Mouse (Mus musculus): ENCODE measurements around the gene Cttnbp2nl.

Gene Cttnbp2nl

DNA sequence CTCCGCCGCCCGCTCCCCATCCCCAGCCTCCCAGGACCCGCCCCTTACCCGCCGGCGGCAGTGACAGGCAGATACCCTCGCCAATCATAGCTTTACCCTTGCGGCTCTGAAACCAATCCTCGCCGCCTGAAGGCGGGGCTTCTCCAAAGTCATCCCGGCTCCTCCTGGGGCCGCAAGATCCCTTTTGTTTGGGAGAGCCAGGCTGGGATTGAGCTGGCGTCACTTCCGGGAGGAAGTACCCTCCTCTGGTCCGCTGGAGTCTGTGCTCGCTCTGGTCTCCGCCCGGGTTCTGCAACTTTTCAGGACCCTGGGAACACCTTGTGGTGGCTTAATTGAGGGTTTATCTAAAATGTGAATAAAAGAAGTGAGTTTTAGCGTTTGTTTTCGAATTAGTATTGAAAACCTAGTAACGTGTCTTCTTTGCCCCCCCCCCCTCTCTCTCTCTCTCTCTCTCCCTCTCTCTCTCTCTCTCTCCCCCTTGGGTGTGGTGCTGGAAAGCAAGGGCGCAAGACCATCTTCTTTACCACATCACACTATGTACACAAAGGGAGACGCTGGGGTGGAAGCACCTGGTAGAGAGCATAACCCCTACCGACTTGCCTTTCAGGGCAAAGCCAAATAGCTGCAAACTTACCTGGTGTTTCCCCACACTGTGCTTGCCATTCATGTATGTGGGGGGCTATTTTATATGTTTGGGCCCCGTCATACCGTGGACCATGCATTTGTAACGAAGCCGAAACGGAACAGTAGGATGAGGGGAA lies at the start of gene Cttnbp2nl:
Gene Cttnbp2nl (minus strand): TSS at position 210 of the 761 bp plus-strand sequence.
- DNase-seq (ENCODE audit: low spot score): peak; percentile 98

DNA sequence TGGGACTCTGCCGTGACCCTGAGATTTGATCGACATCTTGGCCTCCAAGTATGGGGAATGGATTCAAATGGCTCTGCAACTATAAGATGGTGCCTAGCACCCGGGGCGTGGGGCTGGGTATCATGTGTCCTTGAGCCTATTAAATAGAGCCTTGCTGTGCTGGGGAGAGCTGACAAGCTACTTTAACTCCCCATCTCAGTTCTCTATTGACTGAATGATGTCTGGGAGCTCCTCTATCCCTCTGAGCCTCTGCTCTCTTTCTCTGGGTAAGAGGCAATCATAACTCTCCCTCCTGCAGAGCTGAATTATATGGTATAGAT lies 47.3 kb upstream of the Cttnbp2nl start:
- no peak for DNase-seq (ENCODE audit: low spot score)

DNA sequence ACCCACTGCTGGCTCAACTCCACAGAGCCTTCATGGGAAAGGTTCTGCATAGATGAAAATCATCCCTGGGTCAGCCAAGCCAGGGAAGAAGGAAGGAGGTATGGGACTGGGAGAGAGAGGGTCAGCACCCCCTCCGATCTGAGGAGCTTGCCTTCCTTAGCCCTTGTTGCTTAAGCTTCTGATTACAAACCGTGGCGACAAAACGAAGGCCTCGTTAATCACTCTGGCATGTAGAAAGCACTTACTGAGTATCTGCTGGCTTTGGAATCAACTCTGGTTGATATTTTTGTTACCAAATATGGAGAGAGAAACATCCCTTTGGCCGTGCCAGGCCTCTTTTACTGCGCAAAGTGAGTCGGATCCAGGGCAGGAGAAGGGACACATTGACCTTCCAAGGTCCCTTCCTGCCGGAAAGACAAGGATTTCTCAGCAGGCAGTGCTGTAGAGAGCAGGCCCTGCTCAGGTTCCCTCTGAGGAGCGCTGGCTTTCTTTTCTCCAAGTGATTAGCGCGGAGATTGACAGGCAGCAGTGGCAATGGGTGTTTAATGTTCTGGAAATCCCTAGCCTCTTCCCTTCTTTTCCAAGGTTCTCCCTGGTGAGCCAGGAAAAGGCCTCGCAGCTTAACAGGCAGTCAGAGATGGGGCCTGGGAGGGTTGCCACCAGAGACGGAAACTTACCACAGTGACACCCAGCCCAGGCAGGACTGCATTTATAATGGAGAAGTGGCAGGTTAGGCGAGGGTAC lies 46.8 kb upstream of the Cttnbp2nl start:
- DNase-seq (ENCODE audit: low spot score): no peak

DNA sequence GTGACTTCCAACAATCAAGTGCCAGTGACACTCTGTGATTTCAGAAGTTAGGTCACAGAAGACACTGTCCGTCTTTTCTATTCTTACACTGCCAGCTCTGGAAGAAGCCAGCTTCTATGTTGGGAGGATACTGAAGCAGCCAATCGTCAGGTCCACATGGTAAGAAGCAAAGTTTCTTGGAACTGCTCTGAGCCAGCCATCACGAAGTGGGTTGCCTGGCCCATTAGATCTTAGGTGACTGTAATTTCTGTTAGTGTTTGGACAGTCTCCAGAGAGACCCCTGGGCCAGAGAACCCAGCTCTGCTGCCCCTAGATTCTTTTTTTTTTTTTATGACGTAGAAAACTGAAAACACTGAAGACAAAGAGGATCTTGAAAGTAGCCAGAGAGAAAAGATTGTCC lies 44.6 kb upstream of the Cttnbp2nl start:
- DNase-seq (ENCODE audit: low spot score): no peak

DNA sequence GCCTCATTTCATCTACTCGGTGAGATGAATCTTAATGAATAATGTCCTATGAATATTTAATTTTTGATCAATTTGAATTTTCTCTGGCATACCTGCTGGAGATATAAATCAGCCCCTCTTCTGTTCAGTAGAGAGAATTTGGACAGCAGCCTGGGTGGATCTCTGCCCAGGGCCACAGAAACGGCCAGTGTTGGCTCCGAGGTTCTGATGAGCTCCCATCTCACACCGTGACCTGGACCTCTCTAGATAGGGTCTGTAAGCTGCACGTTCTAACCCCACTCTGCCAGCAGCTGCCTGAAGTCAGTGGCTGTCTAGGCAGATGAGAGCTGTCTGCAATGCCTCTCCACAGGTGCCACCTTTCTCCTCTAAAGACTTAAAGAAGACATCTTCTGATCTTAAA lies 42.1 kb upstream of the Cttnbp2nl start:
- no peak for DNase-seq (ENCODE audit: low spot score)

DNA sequence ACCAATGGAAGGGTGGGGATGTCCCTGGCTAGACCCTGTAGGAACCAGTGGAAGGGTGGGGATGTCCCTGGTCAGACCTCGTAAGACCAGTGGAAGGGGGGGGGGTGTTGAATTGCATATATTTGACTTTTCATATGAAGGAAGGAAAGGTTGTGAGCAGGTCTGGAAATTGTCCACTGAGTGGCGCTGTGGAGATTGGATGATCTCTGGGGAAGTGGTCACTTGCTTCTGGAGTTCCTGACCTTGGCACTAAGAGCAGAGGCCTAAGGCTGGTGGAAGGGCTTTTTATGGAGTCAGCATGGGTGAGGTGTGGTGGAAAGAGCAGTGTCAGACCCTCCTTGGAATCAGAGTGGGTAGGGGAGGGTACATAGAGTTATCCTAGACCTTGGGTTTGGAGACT lies 41.5 kb upstream of the Cttnbp2nl start:
- DNase-seq (ENCODE audit: low spot score): no peak

DNA sequence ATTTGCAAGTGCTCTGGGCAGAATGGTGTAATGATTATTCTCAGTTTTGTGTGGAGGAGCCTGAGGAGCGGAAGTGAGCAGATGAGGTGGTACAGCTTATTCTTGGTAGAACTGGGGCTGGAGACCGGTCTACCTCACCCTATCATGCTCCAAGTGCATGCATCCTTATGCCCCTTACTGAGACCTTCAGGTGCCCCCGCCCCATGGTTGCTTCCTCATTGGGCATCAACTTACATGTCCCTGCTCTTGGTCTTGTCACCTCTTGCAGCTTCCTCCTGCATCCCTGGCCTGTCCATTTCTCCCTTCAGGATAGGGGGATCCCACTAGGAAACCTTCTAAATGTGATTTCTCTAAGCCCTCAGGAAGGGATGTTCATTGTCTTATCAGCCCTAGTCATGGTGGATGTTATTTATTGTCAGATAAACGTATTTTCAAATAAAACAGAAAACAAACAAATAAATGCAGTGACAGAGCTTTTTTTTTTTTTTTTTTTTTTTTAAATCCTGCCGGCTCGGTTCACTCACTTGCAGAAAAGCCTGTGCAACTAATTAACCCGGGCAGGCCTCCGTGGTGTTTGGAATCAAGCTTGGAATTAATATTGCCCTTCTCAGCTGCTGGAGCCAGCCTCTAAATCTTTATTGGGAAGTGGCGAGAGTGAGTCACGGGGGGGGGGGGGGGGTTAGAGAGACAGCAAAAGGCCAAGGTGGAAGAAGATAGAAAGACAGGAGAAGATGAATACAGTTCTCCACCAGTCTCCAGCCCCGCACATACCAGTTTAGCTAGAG lies 40.0 kb upstream of the Cttnbp2nl start:
- no peak for DNase-seq (ENCODE audit: low spot score)

DNA sequence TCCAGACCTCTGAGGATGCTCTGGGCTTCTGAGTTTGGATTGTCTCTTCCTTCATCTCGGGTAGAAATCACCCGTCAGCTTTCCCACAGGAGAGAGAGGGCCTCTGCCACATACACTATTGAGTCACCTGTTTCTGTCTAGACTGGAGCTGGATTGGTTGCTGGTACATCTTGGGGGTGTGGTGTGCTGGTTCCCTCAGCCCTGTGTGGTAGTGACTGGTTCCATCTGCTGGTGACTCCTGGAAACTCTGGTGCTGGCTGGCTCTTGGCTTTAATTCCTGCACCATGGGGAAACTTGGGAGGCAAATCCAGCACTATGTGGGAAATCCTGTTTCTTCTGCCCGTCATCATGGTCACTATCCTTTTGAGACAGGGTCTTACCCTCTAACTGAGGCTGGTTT lies 38.0 kb upstream of the Cttnbp2nl start:
- peak; percentile 59 for DNase-seq (ENCODE audit: low spot score)

DNA sequence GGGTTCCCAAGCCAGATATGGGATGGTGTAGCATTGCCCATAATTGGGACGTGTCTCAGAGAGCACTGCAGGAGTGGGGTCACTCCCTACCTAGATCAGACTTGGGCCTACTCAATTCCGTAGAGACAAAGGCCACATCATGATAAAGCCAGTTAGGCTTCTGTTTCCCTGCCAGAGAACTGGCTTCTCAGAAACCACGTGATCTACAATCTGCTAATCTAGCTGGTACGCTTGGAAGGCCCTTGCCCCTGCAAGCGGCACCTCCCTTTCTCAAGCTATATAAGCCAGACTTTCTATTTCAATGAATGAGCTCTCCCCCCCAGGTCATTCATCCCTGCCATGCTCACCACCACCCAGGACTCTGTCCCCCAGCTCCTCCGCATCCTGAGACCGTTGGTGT lies 37.2 kb upstream of the Cttnbp2nl start:
- no peak for DNase-seq (ENCODE audit: low spot score)

DNA sequence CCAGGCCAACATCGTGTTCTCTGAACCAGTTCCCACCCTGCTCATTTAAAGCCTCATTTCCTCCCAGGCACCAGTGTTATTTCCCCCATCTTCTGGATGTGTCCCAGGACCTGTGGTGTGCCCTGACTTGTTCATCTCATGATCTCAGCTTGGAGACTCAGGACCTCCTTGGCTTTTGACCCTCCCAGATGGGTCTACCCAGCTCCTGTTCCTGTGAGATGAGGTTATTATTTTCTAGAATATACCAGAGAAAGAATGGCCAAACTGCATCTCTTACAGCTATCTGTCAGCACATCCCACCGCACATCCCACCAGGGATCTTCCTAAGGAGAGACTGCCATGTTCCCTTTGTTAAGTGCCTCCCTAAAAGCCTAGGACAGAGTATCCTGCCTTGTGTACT lies 35.7 kb upstream of the Cttnbp2nl start:
- no peak for DNase-seq (ENCODE audit: low spot score)

DNA sequence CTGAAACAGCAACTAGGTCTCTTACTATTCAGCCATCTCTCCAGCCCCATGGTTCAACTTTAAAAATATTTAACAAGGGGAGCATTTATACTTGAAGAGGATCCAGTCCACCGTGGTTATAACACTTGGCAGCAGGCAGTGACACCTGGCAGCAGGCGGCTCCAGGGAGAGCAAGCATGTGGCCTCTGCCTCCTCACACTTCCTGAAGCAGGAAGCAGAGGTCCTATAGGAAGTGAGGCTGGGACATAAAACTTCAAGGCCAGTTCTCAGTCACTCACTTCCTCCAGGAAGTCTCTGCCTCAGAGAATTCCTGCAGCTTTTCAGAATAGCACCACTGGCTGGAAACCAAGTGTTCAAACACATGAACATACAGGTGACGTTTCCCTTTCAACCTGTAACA lies 34.4 kb upstream of the Cttnbp2nl start:
- DNase-seq (ENCODE audit: low spot score): no peak

DNA sequence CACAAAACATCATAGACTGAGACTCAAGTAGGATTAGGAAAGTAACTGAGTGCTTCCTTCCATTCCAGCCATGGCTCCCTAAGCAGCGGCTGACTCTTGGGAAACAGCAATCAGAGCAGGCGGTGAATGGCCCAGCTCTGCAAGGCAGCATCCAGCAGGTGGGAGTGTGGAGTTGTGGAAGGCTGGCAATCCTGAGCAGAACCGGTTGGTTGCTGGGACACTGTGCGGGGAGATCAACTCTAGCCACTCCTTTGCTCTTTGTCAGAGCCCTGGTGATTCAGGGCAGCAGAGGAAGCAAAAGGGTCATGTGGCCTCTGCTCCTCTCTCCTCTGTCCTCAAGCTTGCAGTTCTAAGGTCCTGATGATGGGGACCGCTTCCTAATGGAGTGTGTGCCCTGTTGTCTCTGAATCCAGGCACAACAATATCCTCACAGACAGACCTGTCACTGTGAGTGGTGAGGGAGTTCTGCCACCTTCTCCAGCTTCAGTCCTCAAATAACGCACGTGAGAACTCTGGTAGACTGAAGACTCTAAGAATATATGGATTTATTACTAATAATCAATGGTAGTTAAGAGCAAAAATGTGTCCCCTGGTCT lies 25.4 kb upstream of the Cttnbp2nl start:
- peak; percentile 66 for DNase-seq (ENCODE audit: low spot score)

DNA sequence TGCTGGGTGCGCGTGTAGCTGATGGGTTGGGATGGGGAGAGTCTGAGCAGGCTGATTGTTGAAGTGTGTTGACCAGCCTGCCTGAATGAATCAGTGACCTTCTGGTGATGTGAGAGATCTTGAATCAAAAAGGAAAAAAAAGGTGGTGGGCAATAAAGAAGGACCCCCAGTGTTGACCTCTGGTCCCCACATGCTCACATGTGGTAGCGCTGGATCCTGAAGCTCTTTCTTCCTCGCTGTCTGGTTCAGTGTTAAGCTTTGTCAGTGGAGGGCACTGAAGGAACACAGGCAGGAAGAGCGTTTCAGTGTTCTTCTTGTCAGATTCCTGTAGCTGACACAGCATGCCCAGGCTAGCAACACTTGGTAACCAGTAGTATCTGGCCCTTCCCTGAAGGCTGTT lies 22.9 kb upstream of the Cttnbp2nl start:
- DNase-seq (ENCODE audit: low spot score): no peak

DNA sequence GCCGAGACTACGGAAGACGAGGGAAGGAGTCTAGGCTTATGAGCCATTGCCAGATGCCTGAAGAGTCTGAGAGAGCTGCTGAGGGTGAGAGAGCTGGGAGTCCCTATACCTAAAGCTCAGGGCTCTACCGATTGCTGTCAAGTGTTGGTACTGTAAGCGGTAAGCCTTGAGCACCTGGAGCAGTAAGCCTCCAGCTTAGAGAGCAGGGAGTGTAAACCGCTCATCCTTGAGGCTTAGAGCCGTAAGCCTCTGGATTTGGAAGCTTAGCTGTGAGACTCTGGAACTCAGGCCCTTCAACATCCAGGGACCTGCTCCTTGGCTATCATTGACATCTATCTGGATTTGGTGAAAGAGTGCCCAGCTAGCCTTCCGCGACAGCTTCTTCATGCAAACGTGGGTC lies 19.6 kb upstream of the Cttnbp2nl start:
- no peak for DNase-seq (ENCODE audit: low spot score)

DNA sequence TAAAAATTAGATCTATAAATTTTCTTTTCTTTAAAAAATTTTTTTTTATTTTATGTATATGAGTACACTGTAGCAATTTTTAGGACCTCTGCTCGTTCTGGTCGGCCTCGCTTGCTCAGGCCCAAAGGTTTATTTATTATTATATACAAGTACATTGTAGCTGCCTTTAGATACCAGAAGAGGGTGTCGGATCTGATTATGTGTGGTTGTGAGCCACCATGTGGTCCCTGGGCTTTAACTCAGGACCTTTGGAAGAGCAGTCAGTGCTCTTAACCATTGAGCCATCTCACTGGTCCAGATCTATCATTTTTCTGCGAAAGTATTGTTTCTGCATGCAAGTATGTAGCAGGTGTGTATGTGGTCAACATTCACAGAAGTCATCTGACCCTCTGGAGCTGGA lies 18.3 kb upstream of the Cttnbp2nl start:
- no peak for DNase-seq (ENCODE audit: low spot score)

DNA sequence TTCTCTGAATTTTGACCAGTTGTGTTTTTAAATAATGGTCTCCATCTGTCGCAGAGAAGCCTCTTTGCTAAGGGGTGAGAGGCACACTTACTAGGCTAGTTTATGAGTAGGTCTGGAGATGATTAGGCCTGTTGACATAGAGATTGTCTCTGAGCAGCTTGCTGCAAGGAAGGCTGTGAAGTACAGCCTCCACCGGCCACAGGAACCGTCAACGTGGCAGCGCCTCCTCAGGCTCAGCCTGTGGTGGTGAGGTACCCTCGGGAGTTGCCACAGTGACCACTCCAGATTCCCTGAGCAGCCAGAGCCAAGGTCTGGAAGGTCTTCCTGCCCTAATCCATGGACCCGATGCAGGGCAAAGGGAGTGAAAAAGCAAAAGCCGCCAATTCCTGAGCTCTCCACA lies 17.6 kb upstream of the Cttnbp2nl start:
- DNase-seq (ENCODE audit: low spot score): no peak

DNA sequence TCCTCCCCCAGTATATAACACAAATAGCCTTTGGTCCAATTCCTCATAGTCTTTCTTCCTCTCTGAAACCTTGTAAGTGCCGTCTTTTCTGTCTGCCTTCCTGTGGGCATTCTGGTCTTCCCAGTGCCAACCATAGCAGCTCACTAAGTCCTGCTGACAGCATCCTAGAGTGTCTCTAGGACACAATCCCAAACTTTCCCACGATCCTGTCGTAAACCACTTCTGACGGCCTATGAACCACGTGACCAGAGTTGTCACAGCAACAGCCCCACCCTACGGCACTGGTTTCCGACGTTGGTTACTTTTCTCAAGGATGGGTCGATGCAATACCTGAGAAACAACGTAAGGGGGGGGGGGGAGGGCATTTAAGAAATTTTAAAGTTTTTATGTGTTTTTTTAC lies 13.6 kb upstream of the Cttnbp2nl start, which contains the start of gene 4930564D02Rik:
Gene 4930564D02Rik (plus strand): TSS at position 301 of the 400 bp plus-strand sequence.
- no peak for DNase-seq (ENCODE audit: low spot score)

DNA sequence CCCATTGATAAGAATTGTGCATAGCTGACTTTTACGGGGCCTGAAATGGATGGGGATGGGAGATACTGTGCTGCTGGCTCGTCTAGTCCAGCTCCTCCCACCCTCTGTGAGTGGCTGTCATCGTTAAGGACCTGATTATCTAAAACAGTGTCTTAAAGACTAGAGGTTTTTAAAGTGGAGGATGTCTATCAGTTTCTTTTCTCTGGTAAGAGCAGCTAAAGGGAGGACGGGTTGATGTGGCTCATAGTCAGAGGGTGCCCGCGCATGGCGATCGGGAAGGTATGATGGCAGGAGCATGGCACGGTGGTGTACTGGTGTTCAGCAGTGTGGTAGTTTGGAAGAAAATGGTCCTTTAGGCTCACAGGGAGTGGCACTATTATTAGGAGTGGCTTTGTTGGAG lies 9.7 kb upstream of the Cttnbp2nl start:
- no peak for DNase-seq (ENCODE audit: low spot score)

DNA sequence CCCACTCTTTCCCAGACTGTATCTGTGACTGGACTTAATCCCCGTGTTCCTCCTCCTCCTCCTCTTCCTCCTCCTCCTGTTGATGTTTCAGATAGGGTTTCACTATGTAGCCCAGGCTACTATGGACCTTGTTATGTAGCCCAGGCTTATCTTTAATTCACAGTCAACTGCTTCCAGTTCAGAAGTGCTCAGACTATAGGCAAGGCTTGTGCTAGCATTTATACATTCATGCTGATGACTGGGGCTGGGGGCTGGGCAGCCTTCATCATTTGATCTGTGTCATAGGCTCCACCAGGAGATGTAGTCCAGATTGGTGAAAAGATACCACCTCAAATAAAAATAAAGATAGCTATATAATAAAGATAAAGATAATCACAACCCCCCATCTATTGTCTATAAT lies 9.0 kb upstream of the Cttnbp2nl start:
- DNase-seq (ENCODE audit: low spot score): no peak

DNA sequence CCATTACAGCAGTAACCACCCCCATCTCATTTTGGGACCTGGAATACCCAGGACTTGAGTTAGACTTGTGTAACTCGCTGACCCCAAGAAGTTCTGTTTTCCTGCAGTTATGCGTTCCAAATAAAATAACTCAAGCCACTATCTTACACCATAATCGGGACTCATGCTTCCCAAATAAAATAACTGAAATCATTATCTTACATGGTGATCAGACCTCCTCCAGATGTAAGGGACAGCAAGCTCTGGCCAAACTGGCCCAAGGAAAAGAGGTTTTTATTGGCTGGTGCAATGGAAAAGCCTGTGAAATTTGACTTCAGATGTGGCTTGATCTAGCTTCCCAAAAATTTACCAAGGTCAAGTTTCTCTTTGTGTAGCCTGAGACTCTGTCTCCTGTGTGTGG lies 8.6 kb upstream of the Cttnbp2nl start:
- no peak for DNase-seq (ENCODE audit: low spot score)

DNA sequence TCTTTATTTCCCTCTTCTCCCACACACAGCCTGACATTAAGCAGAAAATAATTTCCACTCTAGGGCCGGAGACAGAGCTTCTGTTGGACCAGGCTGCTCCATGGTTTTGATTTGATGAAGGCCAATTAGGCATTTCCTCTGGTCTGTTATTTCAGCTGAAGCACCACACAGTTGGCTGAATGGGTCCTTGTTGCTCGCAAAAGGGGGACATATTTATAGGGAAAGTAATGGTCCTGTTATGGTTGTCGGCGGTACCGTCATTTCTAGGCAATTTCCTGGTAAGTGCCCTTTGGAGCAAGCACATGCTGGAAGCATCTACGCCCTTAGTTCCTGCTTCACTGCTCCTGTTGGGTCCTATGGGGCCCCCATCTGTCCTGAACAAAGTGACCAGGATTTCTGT lies 8.0 kb upstream of the Cttnbp2nl start:
- DNase-seq (ENCODE audit: low spot score): no peak

DNA sequence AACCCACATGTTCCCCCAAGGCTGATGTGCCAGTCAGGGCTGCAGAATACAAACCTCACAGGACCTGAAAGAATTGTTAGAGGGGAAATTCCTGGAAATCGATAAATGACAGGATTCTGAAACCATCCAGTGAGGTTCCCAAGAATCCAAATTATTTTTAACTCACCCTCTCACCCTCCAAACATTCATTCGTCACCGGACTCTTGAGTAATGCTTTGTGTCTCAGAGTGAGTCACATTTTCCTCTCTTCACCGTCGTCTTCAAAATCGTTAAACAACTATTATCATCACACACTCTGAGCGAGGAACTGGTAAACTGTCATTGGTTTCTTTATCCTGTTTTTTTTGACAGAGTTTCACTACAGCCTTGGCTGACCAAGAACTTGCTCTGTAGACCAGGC lies 7.0 kb upstream of the Cttnbp2nl start:
- no peak for DNase-seq (ENCODE audit: low spot score)
